Comparison of ENCODE assay signal across 6 mouse cellular contexts in genomic region chr2:30151840-30152239, GRCm38 (mm10).
"Had no signal": no experiment of that assay in that cellular context is flagged by ENCODE, and none has a peak within 500 bp of the region (broad histone marks: within the 10 kb centered on the region; RNA-seq: fewer than 3 reads in every experiment).

No protein-coding gene starts in this region.

- DNase-seq: layer of hippocampus, adult 9-11 months; layer of hippocampus, postnatal 36 days; lung, adult 18-20 months; right cerebral cortex, adult 18-20 months; right cerebral cortex, postnatal 25 days; thymus, postnatal 36 days had no signal
